Mouse (Mus musculus): ENCODE measurements at regions not wholly inside any gene's neighbourhood (a gene's known extent, or its start where the extent isn't known, plus 50 kb on each side); places are given as distances from the start of the nearest gene placed in this dataset.

- TF ChIP-seq CTCF (IDR thresholded peaks at IDR 0.05; ENCODE audit: insufficient read depth, low read depth, low read length) (no peak), POLR2A (IDR thresholded peaks at IDR 0.05; ENCODE audit: insufficient read depth, low read depth, low read length) (no peak)
These were observed 209.0 kb downstream of the Nova1 start for GRCm38 (mm10) chr12:46609580-46610311.
